Mouse (Mus musculus): ENCODE data around the gene Ramp1.
A peak's percentile ranks its signal among the peaks of the same experiment; 100 is the strongest.

- TF ChIP-seq CTCF (IDR thresholded peaks at IDR 0.05; ENCODE audit: extremely low read depth, insufficient read depth, insufficient read length, insufficient replicate concordance) = peak; percentile 86
- TF ChIP-seq POLR2A (IDR thresholded peaks at IDR 0.05; ENCODE audit: low read depth, low read length) = no peak
These were observed 59.5 kb downstream of the Ramp1 start for GRCm38 (mm10) chr1:91239112-91239511.
